Mouse (Mus musculus) small intestine, adult 2 months (tissue): ENCODE data around the gene Hdac9. TPM values are rescaled to one million over a fixed set of nuclear protein-coding genes. Genes with fewer than 3 reads are reported as not detected.
"Not testable (repeated sequence)": the region's sequence is repeated elsewhere in the genome, so short reads cannot be mapped to it uniquely, and the experiment has no call there.

Source experiments
- H3K27ac ChIP-seq: fragments of 200-500 bp; 2 replicates; pipeline ENCODE4 v1.5.1; 2012; ENCODE audit warnings: low read depth, low read length, control low read depth, inconsistent platforms; ENCODE audit not compliant: insufficient read depth
- H3K27me3 ChIP-seq: fragments of 200-500 bp; 2 replicates; pipeline ENCODE4 v1.6.1; 2012; ENCODE audit warnings: mild to moderate bottlenecking, moderate library complexity, low read length, inconsistent platforms; ENCODE audit not compliant: control insufficient read depth, insufficient read depth
- H3K36me3 ChIP-seq: fragments of 200-500 bp; 2 replicates; pipeline ENCODE4 v1.6.1; 2012; ENCODE audit warnings: mild to moderate bottlenecking, low read length, control low read depth, inconsistent platforms; ENCODE audit not compliant: control insufficient read depth, insufficient read depth
- H3K4me1 ChIP-seq: fragments of 200-500 bp; 2 replicates; pipeline ENCODE4 v1.6.1; 2012; ENCODE audit warnings: low read length, inconsistent platforms, mixed read lengths; ENCODE audit not compliant: control insufficient read depth, insufficient read depth, insufficient read length
- H3K4me3 ChIP-seq: fragments of 200-500 bp; 2 replicates; pipeline ENCODE4 v1.5.1; 2012; ENCODE audit warnings: low read depth, mild to moderate bottlenecking, control low read depth, inconsistent platforms, low read length, moderate library complexity
- CTCF ChIP-seq: fragments of 200-500 bp; IDR thresholded peaks from 2 replicates; pipeline ENCODE4 v1.5.1; 2012; ENCODE audit warnings: low read depth, mild to moderate bottlenecking, control low read depth, inconsistent platforms, low read length, moderate library complexity, mixed read lengths; ENCODE audit not compliant: insufficient replicate concordance, insufficient read length; ENCODE audit errors: extremely low read depth
- POLR2A ChIP-seq: fragments of 200-500 bp; IDR thresholded peaks from 2 replicates; pipeline ENCODE4 v1.6.1; 2012; ENCODE audit warnings: low read depth, mild to moderate bottlenecking, control low read depth, inconsistent platforms, low read length, moderate library complexity
- WGBS: fragments of 180-500 bp; shearing (Covaris S2); methylation state at CpG from one replicate; pipeline ENCODE4 v1.1.7; 2018; 5-methylcytosine and 5-hydroxymethylcytosine counted together
- polyA plus RNA-seq: library from polyadenylated mRNA; depleted of rRNA; stranded (reverse); fragments of >200 nt; gene quantifications from 2 replicates; pipeline ENCODE4 v1.2.3, GENCODE M21; 2012

Gene Hdac9
- polyA plus RNA-seq, 1 experiment: 0.84 TPM

- 80% methylated on average over 1 of the region's 1 CpGs for WGBS
- Histone ChIP-seq H3K27ac (no peak overlapping the region), H3K4me3 (no peak overlapping the region), H3K27me3 (no peaks in the 10 kb centered on the region), H3K4me1 (no peaks in the 10 kb centered on the region), H3K36me3 (no peaks in the 10 kb centered on the region)
- no peak for TF ChIP-seq POLR2A
- no peak for TF ChIP-seq CTCF
Observed at GRCm38 (mm10) chr12:34461728-34462127, 455.2 kb downstream of the Hdac9 start.

- Histone ChIP-seq H3K4me1 (no peaks in the 10 kb centered on the region), H3K27me3 (no peaks in the 10 kb centered on the region), H3K4me3 (no peak overlapping the region), H3K36me3 (no peaks in the 10 kb centered on the region), H3K27ac (no peak overlapping the region)
- no peak for TF ChIP-seq CTCF
- TF ChIP-seq POLR2A: no peak
- 85% methylated on average over 5 of the region's 5 CpGs for WGBS
Observed at GRCm38 (mm10) chr12:34452643-34453042, 464.3 kb downstream of the Hdac9 start.

- no peak for TF ChIP-seq POLR2A
- TF ChIP-seq CTCF: no peak
- Histone ChIP-seq H3K4me1 (no peaks in the 10 kb centered on the region), H3K36me3 (no peaks in the 10 kb centered on the region), H3K27me3 (no peaks in the 10 kb centered on the region), H3K27ac (no peak overlapping the region), H3K4me3 (no peak overlapping the region)
- 52% methylated on average over 2 of the region's 2 CpGs for WGBS
Observed at GRCm38 (mm10) chr12:34451198-34451597, 465.7 kb downstream of the Hdac9 start.

- not testable (repeated sequence) for H3K36me3 ChIP-seq, H3K27me3 ChIP-seq, H3K4me3 ChIP-seq, H3K27ac ChIP-seq, H3K4me1 ChIP-seq
- WGBS: 87% methylated on average over 1 of the region's 1 CpGs
Observed at GRCm38 (mm10) chr12:34444724-34445123, 472.2 kb downstream of the Hdac9 start.

- Histone ChIP-seq H3K27me3 (no peaks in the 10 kb centered on the region), H3K36me3 (no peaks in the 10 kb centered on the region), H3K27ac (no peak overlapping the region), H3K4me1 (no peaks in the 10 kb centered on the region), H3K4me3 (no peak overlapping the region)
- WGBS: 33% methylated on average over 8 of the region's 8 CpGs
- TF ChIP-seq POLR2A (no peak), CTCF (no peak)
Observed at GRCm38 (mm10) chr12:34440930-34441329, 476.0 kb downstream of the Hdac9 start.

GRCm38 (mm10) chr12:34432919-34433318 is 484.0 kb downstream of the Hdac9 start:
- Histone ChIP-seq H3K27me3 (no peaks in the 10 kb centered on the region), H3K27ac (no peak overlapping the region), H3K36me3 (no peaks in the 10 kb centered on the region), H3K4me3 (no peak overlapping the region), H3K4me1 (no peaks in the 10 kb centered on the region)
- WGBS: 60% methylated on average over 6 of the region's 6 CpGs
- no peak for TF ChIP-seq CTCF
- no peak for TF ChIP-seq POLR2A

- WGBS: 43% methylated on average over 5 of the region's 5 CpGs
- no peak overlapping the region for H3K4me3 ChIP-seq
- no peaks in the 10 kb centered on the region for H3K4me1 ChIP-seq
- no peaks in the 10 kb centered on the region for H3K36me3 ChIP-seq
- H3K27me3 ChIP-seq: no peaks in the 10 kb centered on the region
- no peak overlapping the region for H3K27ac ChIP-seq
- TF ChIP-seq POLR2A (no peak), CTCF (no peak)
Observed at GRCm38 (mm10) chr12:34432461-34432860, 484.4 kb downstream of the Hdac9 start.

- 82% methylated on average over 5 of the region's 5 CpGs for WGBS
- no peaks in the 10 kb centered on the region for H3K36me3 ChIP-seq
- no peak overlapping the region for H3K27ac ChIP-seq
- no peak for TF ChIP-seq POLR2A
- no peak for TF ChIP-seq CTCF
- no peaks in the 10 kb centered on the region for H3K27me3 ChIP-seq
- no peaks in the 10 kb centered on the region for H3K4me1 ChIP-seq
- no peak overlapping the region for H3K4me3 ChIP-seq
Observed at GRCm38 (mm10) chr12:34431832-34432231, 485.1 kb downstream of the Hdac9 start.
